Mouse (Mus musculus): ENCODE results near the gene Cuta. TPM values are rescaled to one million over a fixed set of nuclear protein-coding genes. Genes with fewer than 3 reads are reported as not detected.

Cuta gene
- total RNA-seq, 1 experiment from 2014 or later = 22.8 TPM

- no peak for ATAC-seq (replicated peaks; ENCODE audit: insufficient number of reproducible peaks, low FRiP score, low TSS enrichment, poor library complexity, severe bottlenecking)
These were observed 19.5 kb upstream of the Cuta start for GRCm38 (mm10) chr17:26958880-26959279.

GRCm38 (mm10) chr17:26957872-26958271 lies 18.5 kb upstream of the Cuta start:
- no peak for ATAC-seq (replicated peaks; ENCODE audit: insufficient number of reproducible peaks, low FRiP score, low TSS enrichment, poor library complexity, severe bottlenecking)

GRCm38 (mm10) chr17:26956895-26957294 lies 17.5 kb upstream of the Cuta start:
- ATAC-seq (replicated peaks; ENCODE audit: insufficient number of reproducible peaks, low FRiP score, low TSS enrichment, poor library complexity, severe bottlenecking) = no peak

GRCm38 (mm10) chr17:26956309-26956708 lies 16.9 kb upstream of the Cuta start:
- ATAC-seq (replicated peaks; ENCODE audit: insufficient number of reproducible peaks, low FRiP score, low TSS enrichment, poor library complexity, severe bottlenecking) = no peak

GRCm38 (mm10) chr17:26953726-26954125 lies 14.4 kb upstream of the Cuta start:
- ATAC-seq (replicated peaks; ENCODE audit: insufficient number of reproducible peaks, low FRiP score, low TSS enrichment, poor library complexity, severe bottlenecking) = no peak

- ATAC-seq (replicated peaks; ENCODE audit: insufficient number of reproducible peaks, low FRiP score, low TSS enrichment, poor library complexity, severe bottlenecking) = no peak
These were observed 13.8 kb upstream of the Cuta start for GRCm38 (mm10) chr17:26953201-26953600.

- ATAC-seq (replicated peaks; ENCODE audit: insufficient number of reproducible peaks, low FRiP score, low TSS enrichment, poor library complexity, severe bottlenecking) = no peak
These were observed 12.8 kb upstream of the Cuta start for GRCm38 (mm10) chr17:26951952-26952877.

GRCm38 (mm10) chr17:26951406-26951805 lies 12.0 kb upstream of the Cuta start:
- ATAC-seq (replicated peaks; ENCODE audit: insufficient number of reproducible peaks, low FRiP score, low TSS enrichment, poor library complexity, severe bottlenecking) = 0 out of 2 replicates have a peak, but pooled peaks have one; percentile 36

GRCm38 (mm10) chr17:26950560-26951288 lies 11.4 kb upstream of the Cuta start:
- ATAC-seq (replicated peaks; ENCODE audit: insufficient number of reproducible peaks, low FRiP score, low TSS enrichment, poor library complexity, severe bottlenecking) = no peak

- ATAC-seq (replicated peaks; ENCODE audit: insufficient number of reproducible peaks, low FRiP score, low TSS enrichment, poor library complexity, severe bottlenecking) = no peak
These were observed 10.5 kb upstream of the Cuta start for GRCm38 (mm10) chr17:26949866-26950265.

GRCm38 (mm10) chr17:26949051-26949577 lies 9.7 kb upstream of the Cuta start:
- no peak; the same call in 1 of the 2 replicates for ATAC-seq (replicated peaks; ENCODE audit: insufficient number of reproducible peaks, low FRiP score, low TSS enrichment, poor library complexity, severe bottlenecking)

GRCm38 (mm10) chr17:26948316-26949050 lies 9.1 kb upstream of the Cuta start:
- ATAC-seq (replicated peaks; ENCODE audit: insufficient number of reproducible peaks, low FRiP score, low TSS enrichment, poor library complexity, severe bottlenecking) = no peak

- ATAC-seq (replicated peaks; ENCODE audit: insufficient number of reproducible peaks, low FRiP score, low TSS enrichment, poor library complexity, severe bottlenecking) = no peak
These were observed 8.1 kb upstream of the Cuta start for GRCm38 (mm10) chr17:26947231-26948100.

GRCm38 (mm10) chr17:26946567-26946966 lies 7.2 kb upstream of the Cuta start:
- no peak for ATAC-seq (replicated peaks; ENCODE audit: insufficient number of reproducible peaks, low FRiP score, low TSS enrichment, poor library complexity, severe bottlenecking)

GRCm38 (mm10) chr17:26945824-26946495 lies 6.6 kb upstream of the Cuta start:
- no peak for ATAC-seq (replicated peaks; ENCODE audit: insufficient number of reproducible peaks, low FRiP score, low TSS enrichment, poor library complexity, severe bottlenecking)

GRCm38 (mm10) chr17:26941841-26942570 lies 2.6 kb upstream of the Cuta start:
- no peak for ATAC-seq (replicated peaks; ENCODE audit: insufficient number of reproducible peaks, low FRiP score, low TSS enrichment, poor library complexity, severe bottlenecking)
